Mouse (Mus musculus) ES-Bruce4 (cell line): ENCODE results near the gene Ttc6.

Experiments used
- CTCF ChIP-seq: IDR thresholded peaks from one replicate; pipeline ENCODE4 v1.8.1; 2011; ENCODE audit warnings: low read depth, low read length
- POLR2A ChIP-seq: IDR thresholded peaks from one replicate; pipeline ENCODE4 v1.8.1; 2011; ENCODE audit warnings: low read length; ENCODE audit not compliant: insufficient read depth

DNA sequence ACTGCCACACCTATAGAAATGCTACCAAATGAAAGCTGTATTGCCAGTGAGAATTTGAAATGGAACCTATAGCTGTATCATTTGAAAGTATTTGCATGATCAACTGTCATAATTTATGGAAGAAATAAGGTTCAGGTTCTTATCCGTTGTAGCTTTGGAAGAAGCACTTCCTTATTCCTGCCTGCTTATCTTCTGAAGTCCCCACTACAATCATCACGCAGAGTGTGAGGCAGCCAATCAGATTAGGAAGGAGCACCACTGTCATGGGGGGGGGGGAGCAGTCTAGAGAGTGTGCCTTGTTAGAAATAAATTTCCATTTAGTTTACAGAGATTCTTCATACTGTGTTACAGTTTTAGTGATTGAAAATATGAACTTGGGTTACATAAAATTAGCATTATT, 108.5 kb downstream of the Ttc6 start:
- TF ChIP-seq CTCF (no peak), POLR2A (no peak)
